Mouse (Mus musculus) testis, postnatal 14 days (tissue): ENCODE results near the gene Tbx6.

Experiments used
- DNase-seq: peaks from one replicate; pipeline ENCODE4 v3.0.0; 2021; ENCODE audit warnings: low spot score

Tbx6 gene

GRCm38 (mm10) chr7:126780971-126781635 lies at the start of gene Tbx6:
Tbx6 (plus strand) TSS chr7:126781483.
- DNase-seq = no peak

- DNase-seq = no peak
Measured at GRCm38 (mm10) chr7:126736122-126736521, 45.2 kb upstream of the Tbx6 start.

GRCm38 (mm10) chr7:126739551-126739950 lies 41.7 kb upstream of the Tbx6 start:
- no peak for DNase-seq

GRCm38 (mm10) chr7:126740132-126740735 lies 41.0 kb upstream of the Tbx6 start:
- DNase-seq = no peak

- no peak for DNase-seq
Measured at GRCm38 (mm10) chr7:126740977-126741376, 40.3 kb upstream of the Tbx6 start.

DNA sequence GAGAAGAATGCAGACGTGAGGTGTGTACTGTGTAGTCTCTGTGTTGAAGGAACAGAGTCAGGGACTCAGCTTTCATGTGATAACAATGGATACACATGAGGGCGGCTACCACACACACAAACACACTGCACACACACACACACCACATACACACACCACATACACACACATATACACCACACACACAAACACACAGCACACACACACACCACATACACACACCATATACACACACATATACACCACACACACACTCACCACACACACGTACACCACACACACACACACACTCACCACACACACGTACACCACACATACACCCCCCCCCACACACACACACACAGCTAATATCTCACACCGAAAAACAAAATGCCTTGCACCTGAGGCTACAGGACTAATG lies 39.8 kb upstream of the Tbx6 start:
- DNase-seq = no peak

GRCm38 (mm10) chr7:126741964-126742482 lies 39.3 kb upstream of the Tbx6 start:
- DNase-seq = no peak

- DNase-seq = no peak
Measured at GRCm38 (mm10) chr7:126746066-126746465, 35.2 kb upstream of the Tbx6 start.

DNA sequence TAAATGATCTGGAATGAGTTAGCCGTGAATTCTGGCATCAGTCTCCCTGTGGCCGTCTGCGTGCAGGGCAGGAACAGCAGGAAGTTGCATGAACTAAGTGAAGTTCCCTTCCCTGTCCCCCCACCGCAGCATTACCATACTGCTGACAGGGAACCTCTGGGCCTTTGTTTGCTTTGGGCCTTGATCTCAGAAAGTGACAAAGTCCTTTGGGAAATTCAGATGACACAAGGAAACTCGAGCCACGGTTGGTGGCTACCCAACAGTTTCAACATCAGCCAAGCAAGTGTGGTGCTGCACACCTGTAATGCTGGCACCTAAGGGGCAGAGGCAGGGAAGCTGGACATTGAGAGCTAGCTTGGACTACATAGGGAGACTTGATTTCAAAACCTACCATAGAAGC lies 34.5 kb upstream of the Tbx6 start:
- DNase-seq = no peak

DNA sequence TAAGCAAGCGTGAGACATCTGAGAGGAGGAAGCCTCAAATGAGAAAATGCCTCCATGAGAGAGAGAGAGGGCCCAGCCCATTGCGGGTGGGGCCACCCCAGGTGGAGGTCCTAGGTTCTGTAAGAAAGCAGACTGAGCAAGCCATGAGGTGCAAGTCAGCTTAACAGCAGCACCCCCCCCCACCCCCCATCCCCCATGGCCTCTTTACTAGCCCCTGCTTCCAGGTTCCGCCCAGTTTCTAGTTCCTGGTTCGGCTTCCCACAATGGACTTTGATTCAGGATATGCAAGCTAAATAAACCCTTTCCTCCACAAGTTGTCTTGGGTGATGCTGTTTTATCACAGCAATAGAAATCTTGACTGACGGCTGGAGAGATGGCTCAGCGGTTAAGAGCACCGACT lies 32.5 kb upstream of the Tbx6 start:
- no peak for DNase-seq

DNA sequence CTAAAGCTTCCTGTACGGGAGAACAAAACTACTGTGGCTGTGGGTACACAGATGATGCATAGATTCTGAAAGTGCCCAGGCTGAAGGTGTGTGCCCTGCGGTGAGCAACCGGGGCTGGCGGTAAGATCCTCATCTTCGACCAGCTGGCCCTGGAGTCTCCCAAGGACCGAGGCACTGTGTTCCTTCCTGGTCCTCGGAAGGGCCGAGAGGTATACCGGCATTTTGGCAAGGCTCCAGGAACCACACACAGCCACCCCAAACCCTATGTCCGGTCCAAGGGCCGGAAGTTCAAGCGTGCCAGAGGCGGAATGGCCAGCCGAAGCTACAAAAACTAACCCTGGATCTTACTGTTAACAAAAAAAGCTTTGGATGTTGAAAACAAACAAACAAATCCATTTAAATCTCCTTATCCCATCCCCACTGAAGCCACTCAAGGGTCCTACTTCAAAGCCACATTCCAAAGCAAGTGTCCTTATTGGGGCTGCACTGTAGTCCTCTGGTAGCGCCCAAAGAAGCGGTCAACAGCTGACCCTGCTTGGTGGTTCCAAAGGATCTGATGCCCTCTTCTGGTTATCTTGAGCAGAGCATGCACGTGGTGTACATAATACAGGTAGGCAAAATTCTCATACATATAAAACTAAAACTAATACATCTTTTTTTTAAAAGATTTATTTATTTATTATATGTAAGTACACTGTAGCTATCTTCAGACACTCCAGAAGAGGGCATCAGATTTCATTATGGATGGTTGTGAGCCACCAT lies 31.5 kb upstream of the Tbx6 start:
- no peak for DNase-seq

DNA sequence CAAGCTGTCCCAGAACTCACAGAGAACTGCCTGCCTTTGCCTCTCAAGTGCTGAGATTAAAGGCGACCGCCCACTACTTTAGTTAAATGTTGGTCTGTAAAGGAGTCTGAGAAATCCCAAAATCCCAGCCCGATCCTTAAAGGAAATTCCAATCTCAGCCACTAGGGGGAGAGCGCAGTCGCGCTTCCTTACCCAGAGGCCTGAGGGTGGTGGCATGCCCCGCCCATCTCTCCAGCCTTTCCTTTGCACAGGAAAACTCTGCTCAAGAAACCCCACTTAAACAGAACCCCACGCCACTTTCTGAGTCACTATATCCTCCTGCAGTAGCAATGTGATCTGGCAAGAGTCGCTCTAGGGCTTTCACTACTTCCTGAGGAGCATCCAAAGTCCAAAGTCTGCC lies 26.4 kb upstream of the Tbx6 start:
- peak; percentile 64 for DNase-seq

GRCm38 (mm10) chr7:126758539-126758938 lies 22.7 kb upstream of the Tbx6 start:
- DNase-seq = no peak

DNA sequence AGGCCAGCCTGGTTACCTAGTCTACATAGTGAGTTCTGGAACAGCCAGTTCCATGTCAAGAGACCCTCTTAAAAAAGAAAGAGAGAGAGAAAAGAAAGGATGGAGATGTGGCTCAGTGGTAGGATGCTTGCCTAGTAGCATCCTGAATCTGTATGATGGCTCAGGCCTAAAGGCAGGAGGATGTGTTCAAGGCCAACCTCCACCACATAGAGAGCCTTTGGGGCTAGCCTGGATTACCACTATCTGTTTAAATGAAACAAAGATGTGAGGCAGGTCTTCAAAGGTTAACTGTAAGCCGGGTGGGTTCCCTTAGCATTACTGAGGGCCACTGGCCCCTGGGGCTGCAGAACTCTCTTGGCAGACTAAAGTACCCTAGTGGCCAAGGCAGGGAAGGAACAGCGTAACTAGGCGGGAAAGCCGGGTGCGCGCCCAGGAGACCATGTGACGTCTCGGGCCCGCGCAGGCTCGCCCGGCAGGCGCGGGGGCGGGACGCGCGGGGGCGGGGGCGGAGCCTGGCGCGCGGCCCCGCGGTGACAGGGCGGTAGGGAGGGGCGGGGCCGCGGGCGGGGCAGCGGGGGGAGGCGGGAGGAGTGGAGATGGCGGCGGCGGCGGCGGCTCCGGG lies 22.1 kb upstream of the Tbx6 start, which contains the start of gene Mapk3:
Gene Mapk3, plus strand, starts transcription at position 552 of the 622 bp plus-strand sequence.
- DNase-seq = peak; percentile 86

DNA sequence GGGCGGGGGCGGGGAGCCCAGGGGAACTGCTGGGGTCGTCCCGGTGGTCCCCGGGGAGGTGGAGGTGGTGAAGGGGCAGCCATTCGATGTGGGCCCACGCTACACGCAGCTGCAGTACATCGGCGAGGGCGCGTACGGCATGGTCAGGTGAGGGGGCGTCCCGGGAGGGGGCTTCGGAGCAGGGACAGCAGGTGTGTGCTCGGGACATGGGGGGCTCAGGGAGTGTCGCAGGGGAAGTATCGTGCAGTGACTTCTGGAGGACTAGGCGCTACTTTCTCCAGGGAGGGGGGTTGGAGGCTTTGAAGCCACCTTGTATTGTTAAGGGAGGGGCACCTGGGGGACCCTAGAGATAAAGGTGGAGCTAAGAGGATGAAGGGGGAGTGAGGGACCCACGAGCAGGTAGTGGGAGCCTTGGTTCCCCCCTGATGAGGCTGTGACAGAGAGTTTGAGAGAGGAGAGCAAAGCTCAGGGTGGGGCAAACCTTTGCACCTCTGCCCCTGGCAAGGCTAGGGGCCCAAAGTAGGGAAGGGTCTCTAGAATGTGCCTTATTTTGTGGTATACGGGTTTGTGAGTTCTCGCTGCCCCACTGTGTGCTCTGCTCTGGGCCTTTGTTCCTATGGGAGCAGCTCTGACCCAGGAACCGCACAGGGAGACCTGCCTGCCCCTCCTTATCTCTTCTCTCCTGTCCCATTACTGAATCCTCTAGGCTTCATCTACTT lies 21.5 kb upstream of the Tbx6 start:
- DNase-seq = peak; percentile 58

DNA sequence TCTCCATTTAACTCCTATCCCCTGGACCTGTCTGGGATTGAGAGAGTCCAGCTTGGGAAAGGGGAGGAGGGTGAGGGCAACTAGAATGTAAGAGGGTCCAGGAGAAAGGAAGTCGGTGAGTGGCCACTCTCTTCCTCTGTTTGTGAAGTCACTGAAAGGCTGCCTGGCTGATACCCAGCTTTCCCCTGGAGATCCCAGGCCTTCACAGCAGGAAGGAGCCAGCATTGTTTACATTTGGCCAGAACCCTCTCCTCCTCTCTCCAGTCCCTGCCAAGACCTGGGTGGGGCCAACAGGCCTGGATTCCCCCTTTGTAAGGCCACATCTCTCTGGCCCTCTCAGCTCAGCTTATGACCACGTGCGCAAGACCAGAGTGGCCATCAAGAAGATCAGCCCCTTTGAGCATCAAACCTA lies 20.9 kb upstream of the Tbx6 start:
- peak; percentile 77 for DNase-seq

- DNase-seq = peak; percentile 70
Measured at GRCm38 (mm10) chr7:126760956-126761355, 20.3 kb upstream of the Tbx6 start.

GRCm38 (mm10) chr7:126761529-126762067 lies 19.7 kb upstream of the Tbx6 start:
- DNase-seq = no peak

DNA sequence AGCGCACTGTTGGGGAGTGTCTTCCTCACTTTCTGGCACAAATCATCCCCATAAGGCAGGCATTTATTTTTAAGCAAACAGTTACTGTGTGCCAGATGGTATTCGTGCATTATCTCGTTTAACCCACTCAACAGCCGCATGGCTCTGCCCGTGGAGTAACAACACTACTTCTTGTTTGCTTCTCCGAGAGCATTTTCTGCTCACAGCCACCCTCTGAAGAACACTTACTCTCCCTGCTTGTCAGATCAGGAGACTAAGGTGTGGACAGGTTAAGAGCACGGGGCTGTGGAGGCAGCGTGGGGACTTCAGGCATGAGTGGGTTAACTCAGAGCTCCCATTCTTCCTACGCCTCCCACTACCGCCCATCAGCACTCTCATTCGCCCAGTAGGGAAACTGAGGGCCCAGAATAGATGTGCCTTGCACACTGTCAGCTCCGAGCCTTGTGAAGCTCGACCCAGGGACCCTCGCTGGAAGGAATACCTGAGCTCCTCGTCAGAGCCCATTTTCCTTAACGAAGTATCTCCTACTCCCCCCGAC lies 18.7 kb upstream of the Tbx6 start:
- no peak for DNase-seq

DNA sequence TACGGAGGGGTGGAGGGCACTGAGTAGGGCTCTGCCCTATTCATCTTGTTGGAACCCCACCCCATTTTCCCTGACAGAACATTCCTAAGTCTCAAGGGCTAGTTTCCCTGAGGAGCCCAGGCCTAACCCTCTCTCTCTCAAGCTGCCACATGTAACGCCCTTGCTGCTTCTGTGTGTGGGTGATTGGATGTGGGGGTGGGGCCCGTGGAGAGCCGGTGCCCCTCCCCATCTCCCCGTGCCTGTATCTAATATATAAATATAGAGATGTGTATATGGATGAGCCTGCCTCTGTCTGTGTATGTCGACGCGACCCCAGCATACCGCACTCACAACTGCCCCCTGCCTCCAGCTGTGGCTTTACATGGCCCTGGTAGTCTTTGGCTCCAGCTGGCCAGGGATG lies 15.7 kb upstream of the Tbx6 start:
- no peak for DNase-seq

DNA sequence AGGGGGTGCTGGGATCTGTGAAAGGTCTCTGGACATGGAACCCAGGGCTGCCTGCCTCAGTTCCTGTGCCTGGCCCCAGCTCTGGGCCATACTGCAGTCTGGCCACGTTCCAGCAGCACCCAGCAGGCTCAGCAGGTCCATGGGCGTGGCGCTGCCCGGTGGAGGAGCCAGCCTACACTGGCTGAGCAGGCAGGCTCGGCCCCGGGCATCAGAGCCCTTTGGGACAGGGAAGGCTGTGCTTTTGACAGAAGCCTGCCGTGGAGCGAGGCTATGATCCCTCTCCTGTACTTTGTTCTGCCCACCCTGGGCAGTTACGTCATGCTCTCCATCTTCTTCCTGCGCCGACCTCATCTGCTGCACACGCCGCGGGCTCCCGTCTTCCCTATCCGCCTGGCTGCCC lies 15.1 kb upstream of the Tbx6 start, which contains the start of gene Gdpd3:
Gene Gdpd3, plus strand, starts transcription at position 134 of the 400 bp plus-strand sequence.
- DNase-seq = no peak
